Mouse (Mus musculus) midbrain, embryonic 11.5 days (tissue): Measurements from ENCODE around the gene Gm47841. TPM values are rescaled to one million over a fixed set of nuclear protein-coding genes. Genes with fewer than 3 reads are reported as not detected.

Experiments used
- ATAC-seq: fragments of 200-750 bp; cut with Nextera tagmentation; 2 replicates; pipeline ENCODE4 v1.8.0; 2017; ENCODE audit warnings: moderate TSS enrichment, moderate library complexity; ENCODE audit not compliant: low FRiP score
- DNase-seq: peaks from one replicate; pipeline ENCODE4 v3.0.0; 2015; ENCODE audit warnings: low spot score; ENCODE audit errors: missing footprints
- H3K27ac ChIP-seq: fragments of 300-500 bp; sonication (generic); 2 replicates; pipeline ENCODE4 v1.5.1; 2014; ENCODE audit warnings: low read depth, low read length
- H3K27me3 ChIP-seq: fragments of 300-500 bp; sonication (generic); 2 replicates; pipeline ENCODE4 v1.6.1; 2014; ENCODE audit warnings: mild to moderate bottlenecking, low read length, moderate library complexity, mixed read lengths; ENCODE audit not compliant: control insufficient read depth, insufficient read depth
- H3K36me3 ChIP-seq: fragments of 300-500 bp; sonication (generic); 2 replicates; pipeline ENCODE4 v1.6.1; 2014; ENCODE audit warnings: mild to moderate bottlenecking, low read length, moderate library complexity, mixed read lengths; ENCODE audit not compliant: control insufficient read depth, insufficient read depth
- H3K4me1 ChIP-seq: fragments of 300-500 bp; sonication (generic); 2 replicates; pipeline ENCODE4 v1.6.1; 2014; ENCODE audit warnings: low read length; ENCODE audit not compliant: control insufficient read depth, insufficient read depth
- H3K4me2 ChIP-seq: fragments of 300-500 bp; sonication (generic); 2 replicates; pipeline ENCODE4 v1.6.1; 2014; ENCODE audit warnings: mild to moderate bottlenecking, moderate library complexity
- H3K4me3 ChIP-seq: fragments of 300-500 bp; sonication (generic); 2 replicates; pipeline ENCODE4 v1.5.1; 2014; ENCODE audit warnings: low read depth, low read length
- H3K9ac ChIP-seq: fragments of 300-500 bp; sonication (generic); 2 replicates; pipeline ENCODE4 v1.6.1; 2014; ENCODE audit warnings: low read length
- H3K9me3 ChIP-seq: fragments of 300-500 bp; sonication (generic); 2 replicates; pipeline ENCODE4 v1.6.1; 2016; ENCODE audit warnings: low read length; ENCODE audit not compliant: control insufficient read depth
- WGBS: fragments of 180-500 bp; shearing (Covaris S2); extraction: QIAGEN DNeasy Blood & Tissue Kit; methylation state at CpG from one replicate; pipeline ENCODE4 v1.1.7; 2014; 5-methylcytosine and 5-hydroxymethylcytosine counted together
- polyA plus RNA-seq: library from polyadenylated mRNA; unstranded; fragments of >200 nt; fragmentation: Nextera tagmentation; extraction: Ambion mirVana; gene quantifications from 2 replicates; pipeline ENCODE4 v1.2.1, GENCODE M21; 2014

Gene Gm47841
- polyA plus RNA-seq, 1 experiment from 2014 or later, result not detected

GRCm38 (mm10) chr15:101001685-101002084 is 45.5 kb downstream of the Gm47841 start:
- Histone ChIP-seq H3K27me3 (no peaks in the 10 kb centered on the region), H3K36me3 (no peaks in the 10 kb centered on the region), H3K4me1 (peaks cover under 1% of the 10 kb centered on the region; the same call in 1 of the 2 replicates), H3K9ac (no peak overlapping the region), H3K4me3 (no peak overlapping the region), H3K27ac (no peak overlapping the region), H3K9me3 (no peaks in the 10 kb centered on the region), H3K4me2 (no peak overlapping the region)
- DNase-seq, result no peak
- ATAC-seq, result no peak
- 97% methylated on average over 1 of the region's 1 CpGs for WGBS

GRCm38 (mm10) chr15:100997090-100997489 is 50.1 kb downstream of the Gm47841 start:
- ATAC-seq (no peak), DNase-seq (no peak)
- Histone ChIP-seq H3K36me3 (no peaks in the 10 kb centered on the region), H3K4me3 (no peak overlapping the region), H3K4me2 (no peak overlapping the region), H3K9me3 (no peaks in the 10 kb centered on the region), H3K4me1 (no peaks in the 10 kb centered on the region), H3K9ac (no peak overlapping the region), H3K27ac (no peak overlapping the region), H3K27me3 (no peaks in the 10 kb centered on the region)
- 32% methylated on average over 4 of the region's 4 CpGs for WGBS

Other genes starting within 250 kb of the Gm47841 start
- 11.6 and 14.9 TPM in 2 replicates for gene Scn8a, start 177.5 kb downstream of the Gm47841 start, polyA plus RNA-seq
- gene Fignl2, start 31.2 kb upstream of the Gm47841 start, polyA plus RNA-seq, result 1.0 and 1.4 TPM in 2 replicates
- gene Ankrd33, start 68.4 kb upstream of the Gm47841 start, polyA plus RNA-seq, result not detected in 2 replicates
- gene Acvrl1, start 81.1 kb upstream of the Gm47841 start, polyA plus RNA-seq, result 4.2 and 5.0 TPM in 2 replicates
- gene Acvr1b, start 126.7 kb upstream of the Gm47841 start, polyA plus RNA-seq, result 14.7 and 15.2 TPM in 2 replicates
- gene Grasp, start 176.8 kb upstream of the Gm47841 start, polyA plus RNA-seq, result 3.6 and 4.5 TPM in 2 replicates
- gene Nr4a1, start 206.9 kb upstream of the Gm47841 start, polyA plus RNA-seq, result 1.3 TPM in 2 replicates
- gene Atg101, start 236.9 kb upstream of the Gm47841 start, polyA plus RNA-seq, result 57.9 and 67.4 TPM in 2 replicates
- gene 6030408B16Rik, start 245.8 kb upstream of the Gm47841 start, polyA plus RNA-seq, result 0.33 TPM in 1 of 2 replicates, not detected in the other